In the genomic region with DNA sequence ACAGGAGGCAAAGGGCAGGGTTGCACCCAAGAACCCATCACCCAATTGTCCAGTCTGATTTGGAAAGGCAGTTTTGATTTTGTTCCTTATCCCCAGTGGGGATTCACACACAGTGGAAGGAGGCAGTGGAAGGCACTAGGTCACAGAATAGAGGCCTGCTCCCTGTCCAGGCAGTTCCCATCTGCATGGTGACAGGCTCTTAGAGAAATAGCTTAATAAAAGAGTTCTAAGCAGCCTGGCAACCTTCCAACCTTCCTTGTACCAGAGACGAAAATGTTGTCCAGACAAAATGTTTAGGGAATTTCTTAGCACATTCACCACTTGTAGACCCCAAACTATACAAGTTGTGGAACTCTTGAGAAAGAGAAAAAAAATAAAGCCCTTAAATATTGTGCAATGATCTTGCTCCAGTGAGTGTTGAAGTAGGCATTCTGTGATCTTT, we compare ENCODE assay signal across 16 mouse cellular contexts. TPM values are rescaled to one million over a fixed set of nuclear protein-coding genes. Genes with fewer than 3 reads are reported as not detected.
A peak's percentile ranks its signal among the peaks of the same experiment; 100 is the strongest.
DNase-seq lines count a peak whose midpoint lies in the region; ATAC-seq and TF ChIP-seq lines count a peak whose summit lies in the region.
"Had no signal": no experiment of that assay in that cellular context is flagged by ENCODE, and none has a peak within 500 bp of the region (broad histone marks: within the 10 kb centered on the region; RNA-seq: fewer than 3 reads in every experiment).

No protein-coding gene starts in this region.

- WGBS in kidney, embryonic 15.5 days, result 35% methylated on average over 1 of the region's 1 CpGs
- 40% methylated on average over 1 of the region's 1 CpGs for WGBS in kidney, embryonic 14.5 days
- WGBS in intestine, postnatal 0 days, result 22% methylated on average over 1 of the region's 1 CpGs

- no peak overlapping the region for H3K4me3 ChIP-seq in kidney, embryonic 15.5 days (replicated peaks)
- no peak overlapping the region for H3K4me3 ChIP-seq in kidney, embryonic 14.5 days (ENCODE audit: low read length)
- H3K4me3 ChIP-seq in C2C12 (ENCODE audit: insufficient read depth, poor library complexity, severe bottlenecking), result no peak overlapping the region
- no peak overlapping the region for H3K4me3 ChIP-seq in intestine, postnatal 0 days (ENCODE audit: low read depth, low read length)
- H3K4me3 ChIP-seq: embryonic facial prominence, embryonic 12.5 days; midbrain, embryonic 13.5 days; neural tube, embryonic 15.5 days had no signal

- no peak for TF ChIP-seq CTCF in C2C12 (IDR thresholded peaks at IDR 0.05; ENCODE audit: control insufficient read depth, insufficient read depth, insufficient read length)
- TF ChIP-seq CTCF in intestine, postnatal 0 days (IDR thresholded peaks at IDR 0.05; ENCODE audit: low read depth), result no peak

- no peaks in the 10 kb centered on the region for H3K36me3 ChIP-seq in kidney, embryonic 15.5 days
- no peaks in the 10 kb centered on the region for H3K36me3 ChIP-seq in kidney, embryonic 14.5 days (ENCODE audit: control insufficient read depth, insufficient read depth, low read length)
- H3K36me3 ChIP-seq in C2C12 (ENCODE audit: control insufficient read depth, insufficient read depth), result no peaks in the 10 kb centered on the region
- no peaks in the 10 kb centered on the region for H3K36me3 ChIP-seq in intestine, postnatal 0 days (ENCODE audit: control insufficient read depth, insufficient read depth)
- H3K36me3 ChIP-seq: embryonic facial prominence, embryonic 12.5 days; midbrain, embryonic 13.5 days; neural tube, embryonic 15.5 days had no signal

- H3K27me3 ChIP-seq in kidney, embryonic 15.5 days, result no peaks in the 10 kb centered on the region
- H3K27me3 ChIP-seq in kidney, embryonic 14.5 days (ENCODE audit: control insufficient read depth, insufficient read depth, low read length), result no peaks in the 10 kb centered on the region
- H3K27me3 ChIP-seq in C2C12 (ENCODE audit: control insufficient read depth, insufficient read depth, insufficient read length), result no peaks in the 10 kb centered on the region
- H3K27me3 ChIP-seq in intestine, postnatal 0 days (replicated peaks; ENCODE audit: control insufficient read depth, insufficient read depth, low read length), result no peaks in the 10 kb centered on the region
- H3K27me3 ChIP-seq: embryonic facial prominence, embryonic 12.5 days; midbrain, embryonic 13.5 days; neural tube, embryonic 15.5 days had no signal

- peak overlapping the region; percentile 48; the same call in 1 of the 2 replicates for H3K27ac ChIP-seq in kidney, embryonic 15.5 days
- no peak overlapping the region for H3K27ac ChIP-seq in kidney, embryonic 14.5 days (ENCODE audit: low read depth, low read length)
- H3K27ac ChIP-seq in intestine, postnatal 0 days (ENCODE audit: low read depth, low read length), result no peak overlapping the region
- H3K27ac ChIP-seq: embryonic facial prominence, embryonic 12.5 days; midbrain, embryonic 13.5 days; neural tube, embryonic 15.5 days had no signal

- peaks cover 12% of the 10 kb centered on the region for H3K4me1 ChIP-seq in kidney, embryonic 15.5 days
- H3K4me1 ChIP-seq in kidney, embryonic 14.5 days (ENCODE audit: control insufficient read depth, insufficient read depth, low read length), result no peaks in the 10 kb centered on the region
- H3K4me1 ChIP-seq in intestine, postnatal 0 days (replicated peaks; ENCODE audit: control insufficient read depth, insufficient read depth, low read length), result peaks cover 10% of the 10 kb centered on the region
- H3K4me1 ChIP-seq: midbrain, embryonic 13.5 days; neural tube, embryonic 15.5 days had no signal

- H3K4me2 ChIP-seq in kidney, embryonic 15.5 days, result no peak overlapping the region
- no peak overlapping the region for H3K4me2 ChIP-seq in kidney, embryonic 14.5 days (replicated peaks; ENCODE audit: low read depth, low read length)
- no peak overlapping the region for H3K4me2 ChIP-seq in intestine, postnatal 0 days (replicated peaks; ENCODE audit: low read depth)
- H3K4me2 ChIP-seq: embryonic facial prominence, embryonic 12.5 days; midbrain, embryonic 13.5 days; neural tube, embryonic 15.5 days had no signal

- no peak overlapping the region for H3ac ChIP-seq in C2C12 (ENCODE audit: control insufficient read depth, insufficient read length, low read depth)

- H3K9ac ChIP-seq in kidney, embryonic 15.5 days, result no peak overlapping the region
- no peak overlapping the region for H3K9ac ChIP-seq in kidney, embryonic 14.5 days (ENCODE audit: low read depth, low read length)
- H3K9ac ChIP-seq in intestine, postnatal 0 days (ENCODE audit: low read depth, low read length), result no peak overlapping the region
- H3K9ac ChIP-seq: embryonic facial prominence, embryonic 12.5 days; forebrain, postnatal 0 days; midbrain, embryonic 13.5 days; neural tube, embryonic 15.5 days had no signal

- H3K9me3 ChIP-seq in kidney, embryonic 15.5 days (replicated peaks), result no peaks in the 10 kb centered on the region
- no peaks in the 10 kb centered on the region for H3K9me3 ChIP-seq in kidney, embryonic 14.5 days (ENCODE audit: control insufficient read depth, low read length)
- H3K9me3 ChIP-seq in intestine, postnatal 0 days (ENCODE audit: control insufficient read depth), result 0 out of 2 replicates have a peak, but pooled peaks cover 4% of the 10 kb centered on the region
- H3K9me3 ChIP-seq: embryonic facial prominence, embryonic 12.5 days; midbrain, embryonic 13.5 days; neural tube, embryonic 15.5 days had no signal

- DNase-seq in adrenal gland, postnatal 10 days, result peak; percentile 44
- DNase-seq in adrenal gland, postnatal 36 days, result no peak
- DNase-seq in retina, embryonic 14.5 days (ENCODE audit: low spot score), result no peak
- no peak for DNase-seq in frontal cortex, postnatal 36 days (ENCODE audit: low spot score in 2 of 2)
- DNase-seq: cerebellum, adult 8-10 months; forebrain, postnatal 0 days had no signal

- no peak for ATAC-seq in kidney, embryonic 15.5 days (replicated peaks; ENCODE audit: low FRiP score)
- ATAC-seq in kidney, embryonic 14.5 days (ENCODE audit: low FRiP score, low TSS enrichment), result no peak
- ATAC-seq in intestine, postnatal 0 days, result 0 out of 2 replicates have a peak, but pooled peaks have one; percentile 26
- ATAC-seq: forebrain, postnatal 0 days; midbrain, embryonic 13.5 days had no signal

- no peaks in the 10 kb centered on the region for H3K79me3 ChIP-seq in C2C12 (ENCODE audit: low read depth)

- no peaks in the 10 kb centered on the region for H3K79me2 ChIP-seq in C2C12 (ENCODE audit: control insufficient read depth, insufficient read depth)

TF ChIP-seq in C2C12, 6 proteins besides CTCF, POLR2A, EP300 and RAD21:
- TF ChIP-seq MYOD1 (IDR thresholded peaks at IDR 0.05; ENCODE audit: control insufficient read depth, insufficient read length, low read depth) (no peak), FOSL1 (IDR thresholded peaks at IDR 0.05; ENCODE audit: insufficient read depth, low read length, poor library complexity, severe bottlenecking) (no peak), USF1 (IDR thresholded peaks at IDR 0.05; ENCODE audit: low read depth) (no peak), MAX (IDR thresholded peaks at IDR 0.05) (no peak), CEBPB (IDR thresholded peaks at IDR 0.05; ENCODE audit: low read depth) (peak; percentile 38), MYOG (IDR thresholded peaks at IDR 0.05; ENCODE audit: control insufficient read depth, extremely low read depth, insufficient read length) (no peak)

RNA-seq across cellular contexts. Expression of a gene that starts 39.8 kb away (rescaled TPM):
- total RNA-seq in adrenal gland, postnatal 10 days (2021), result 1 to 10 TPM in 1 of 2 experiments, not detected in 1; 3.9 TPM
- not detected for total RNA-seq in adrenal gland, postnatal 36 days (2021)
- not detected in 2 replicates for polyA plus RNA-seq in kidney, embryonic 15.5 days (2015; fragmentation: Nextera tagmentation; extraction: Ambion mirVana)
- polyA plus RNA-seq in kidney, embryonic 14.5 days (2014; fragmentation: Nextera tagmentation; extraction: Ambion mirVana), result not detected in 2 replicates
- polyA plus RNA-seq in C2C12 (2012; fragmentation: generic; extraction: Trizol), result not detected
- not detected in 2 replicates for polyA plus RNA-seq in intestine, postnatal 0 days (2015; fragmentation: Nextera tagmentation; extraction: Ambion mirVana)
- total RNA-seq: forebrain, postnatal 0 days; G1E had no signal
- polyA plus RNA-seq: embryonic facial prominence, embryonic 12.5 days; forebrain, postnatal 0 days; G1E; hindbrain, embryonic 11.5 days; limb, embryonic 11.5 days; midbrain, embryonic 13.5 days; neural tube, embryonic 15.5 days had no signal

RNA-seq across cellular contexts. Expression of a gene that starts 58.9 kb away (rescaled TPM):
- total RNA-seq in adrenal gland, postnatal 10 days (2021), result 100 to 1,000 TPM; 146 to 184 TPM
- 100 to 1,000 TPM; 114 to 197 TPM for total RNA-seq in adrenal gland, postnatal 36 days (2021)
- polyA plus RNA-seq in kidney, embryonic 15.5 days (2015; fragmentation: Nextera tagmentation; extraction: Ambion mirVana), result 17.3 and 18.2 TPM in 2 replicates
- polyA plus RNA-seq in kidney, embryonic 14.5 days (2014; fragmentation: Nextera tagmentation; extraction: Ambion mirVana), result 7.0 and 10.0 TPM in 2 replicates
- polyA plus RNA-seq in C2C12 (2012; fragmentation: generic; extraction: Trizol), result 86.8 TPM
- polyA plus RNA-seq in intestine, postnatal 0 days (2015; fragmentation: Nextera tagmentation; extraction: Ambion mirVana), result 26.2 and 30.1 TPM in 2 replicates
